ENCODE assay signal across 7 mouse cellular contexts in the genomic region with DNA sequence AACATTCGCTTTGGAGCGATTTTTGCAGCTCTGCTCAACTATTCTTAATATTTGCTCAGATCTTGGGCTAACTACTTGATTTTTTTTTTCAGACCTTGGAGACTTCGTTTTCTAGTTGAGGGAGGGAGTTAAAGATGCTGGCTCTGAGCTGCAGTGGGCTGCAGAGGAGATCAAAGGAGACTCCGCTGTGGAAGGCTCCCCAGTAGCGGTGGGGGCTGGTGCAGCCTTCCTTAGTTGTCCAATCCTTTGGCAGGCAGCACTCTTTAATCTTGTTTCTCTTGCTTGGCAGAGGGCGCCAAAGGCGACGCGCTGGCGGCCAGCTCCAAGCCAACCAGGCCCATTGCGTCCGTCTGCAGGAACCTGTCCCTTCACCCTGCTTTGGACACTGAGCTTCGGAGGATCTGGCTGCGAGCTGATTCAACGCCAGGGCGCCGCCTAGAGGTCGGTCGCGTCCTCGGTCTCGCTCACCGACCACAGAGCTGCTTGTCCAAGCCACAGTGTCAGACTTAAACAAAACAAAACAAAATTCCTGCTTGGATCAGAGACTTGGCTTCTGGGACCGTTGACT. TPM values are rescaled to one million over a fixed set of nuclear protein-coding genes. Genes with fewer than 3 reads are reported as not detected.
DNase-seq lines count a peak whose midpoint lies in the region; ATAC-seq and TF ChIP-seq lines count a peak whose summit lies in the region.

No protein-coding gene starts in this region.

- peaks cover 100% of the 10 kb centered on the region for H3K27me3 ChIP-seq in embryonic facial prominence, embryonic 10.5 days (replicated peaks; ENCODE audit: low read depth, poor library complexity, severe bottlenecking)
- H3K27me3 ChIP-seq in neural tube, embryonic 12.5 days (replicated peaks) = peaks cover 49% of the 10 kb centered on the region

- intact Hi-C loops in left cerebral cortex, adult 2 months (cut with DNase I) = loop anchor here (5.0 kb wide), 2 partner anchors 66 to 249 kb away; no protein-coding TSS in a partner anchor

- no peak overlapping the region for H3K4me3 ChIP-seq in left cerebral cortex, adult 2 months
- no peak overlapping the region for H3K4me3 ChIP-seq in embryonic facial prominence, embryonic 10.5 days
- 0 out of 2 replicates have a peak overlapping the region, but pooled peaks have one; percentile 0 for H3K4me3 ChIP-seq in neural tube, embryonic 12.5 days

- no peaks in the 10 kb centered on the region for H3K36me3 ChIP-seq in embryonic facial prominence, embryonic 10.5 days (replicated peaks)
- H3K36me3 ChIP-seq in neural tube, embryonic 12.5 days = no peaks in the 10 kb centered on the region

- 1% methylated on average over 24 of the region's 24 CpGs for WGBS in embryonic facial prominence, embryonic 10.5 days
- 3% methylated on average over 24 of the region's 24 CpGs for WGBS in large intestine, adult 2 months
- 3% methylated on average over 24 of the region's 24 CpGs for WGBS in neural tube, embryonic 12.5 days

- DNase-seq in left cerebral cortex, adult 2 months (ENCODE audit: extremely low spot score in 1 of 2, low spot score in 2 of 2) = no peak
- no peak for DNase-seq in left cerebral cortex, adult 9 months (ENCODE audit: low spot score in 2 of 2)
- DNase-seq in T-cell, adult 2 months (ENCODE audit: low spot score) = peak; percentile 49
- peak; percentile 85 for DNase-seq in embryonic facial prominence, embryonic 10.5 days (ENCODE audit: low spot score)
- DNase-seq in large intestine, adult 2 months (ENCODE audit: low read depth, low spot score) = peak; percentile 67

- H3K9me3 ChIP-seq in embryonic facial prominence, embryonic 10.5 days = no peaks in the 10 kb centered on the region
- no peaks in the 10 kb centered on the region for H3K9me3 ChIP-seq in neural tube, embryonic 12.5 days

- TF ChIP-seq CTCF in left cerebral cortex, adult 2 months (IDR thresholded peaks at IDR 0.05) = peak; percentile 42

- peaks cover 4% of the 10 kb centered on the region; the same call in 1 of the 2 replicates for H3K4me1 ChIP-seq in embryonic facial prominence, embryonic 10.5 days
- peaks cover 93% of the 10 kb centered on the region for H3K4me1 ChIP-seq in neural tube, embryonic 12.5 days

- H3K4me2 ChIP-seq in neural tube, embryonic 12.5 days (replicated peaks) = peak overlapping the region; percentile 51

- H3K9ac ChIP-seq in neural tube, embryonic 12.5 days = 0 out of 2 replicates have a peak overlapping the region, but pooled peaks have one; percentile 26

- no peak for ATAC-seq in neural tube, embryonic 12.5 days (ENCODE audit: low FRiP score, low read depth)
- ATAC-seq in frontal cortex, adult (ENCODE audit: low TSS enrichment) = no peak

- no peak overlapping the region for H3K27ac ChIP-seq in left cerebral cortex, adult 2 months
- H3K27ac ChIP-seq in embryonic facial prominence, embryonic 10.5 days (replicated peaks) = no peak overlapping the region
- H3K27ac ChIP-seq in neural tube, embryonic 12.5 days = no peak overlapping the region

RNA-seq across cellular contexts. Expression of gene Hoxb9, which starts 9.8 kb away (rescaled TPM):
- not detected for total RNA-seq in left cerebral cortex, adult 2 months (2021)
- not detected in 2 replicates for polyA plus RNA-seq in embryonic facial prominence, embryonic 10.5 days (2016; fragmentation: Nextera tagmentation; extraction: Ambion mirVana)
- polyA plus RNA-seq in large intestine, adult 2 months (2012; rRNA removed) = 0.25 and 16.0 TPM in 2 replicates
- 76.1 and 90.5 TPM in 2 replicates for polyA plus RNA-seq in neural tube, embryonic 12.5 days (2016; fragmentation: Nextera tagmentation; extraction: Ambion mirVana)

RNA-seq across cellular contexts. Expression of gene Hoxb8, which starts 20.3 kb away (rescaled TPM):
- total RNA-seq in left cerebral cortex, adult 2 months (2021) = not detected
- not detected in 2 replicates for polyA plus RNA-seq in embryonic facial prominence, embryonic 10.5 days (2016; fragmentation: Nextera tagmentation; extraction: Ambion mirVana)
- polyA plus RNA-seq in large intestine, adult 2 months (2012; rRNA removed) = 2.6 and 11.7 TPM in 2 replicates
- 35.7 and 53.3 TPM in 2 replicates for polyA plus RNA-seq in neural tube, embryonic 12.5 days (2016; fragmentation: Nextera tagmentation; extraction: Ambion mirVana)

RNA-seq across cellular contexts. Expression of gene Hoxb7, which starts 25.0 kb away (rescaled TPM):
- not detected for total RNA-seq in left cerebral cortex, adult 2 months (2021)
- not detected in 2 replicates for polyA plus RNA-seq in embryonic facial prominence, embryonic 10.5 days (2016; fragmentation: Nextera tagmentation; extraction: Ambion mirVana)
- 1.4 and 6.5 TPM in 2 replicates for polyA plus RNA-seq in large intestine, adult 2 months (2012; rRNA removed)
- 97.1 and 101 TPM in 2 replicates for polyA plus RNA-seq in neural tube, embryonic 12.5 days (2016; fragmentation: Nextera tagmentation; extraction: Ambion mirVana)

RNA-seq across cellular contexts. Expression of gene Hoxb6, which starts 30.9 kb away (rescaled TPM):
- not detected for total RNA-seq in left cerebral cortex, adult 2 months (2021)
- 0.15 TPM in 1 of 2 replicates, not detected in the other for polyA plus RNA-seq in embryonic facial prominence, embryonic 10.5 days (2016; fragmentation: Nextera tagmentation; extraction: Ambion mirVana)
- polyA plus RNA-seq in large intestine, adult 2 months (2012; rRNA removed) = 4.7 and 23.1 TPM in 2 replicates
- polyA plus RNA-seq in neural tube, embryonic 12.5 days (2016; fragmentation: Nextera tagmentation; extraction: Ambion mirVana) = 145 and 151 TPM in 2 replicates

RNA-seq across cellular contexts. Expression of gene Hoxb5, which starts 41.7 kb away (rescaled TPM):
- not detected for total RNA-seq in left cerebral cortex, adult 2 months (2021)
- polyA plus RNA-seq in embryonic facial prominence, embryonic 10.5 days (2016; fragmentation: Nextera tagmentation; extraction: Ambion mirVana) = 0.07 and 0.28 TPM in 2 replicates
- 2.6 and 5.1 TPM in 2 replicates for polyA plus RNA-seq in large intestine, adult 2 months (2012; rRNA removed)
- polyA plus RNA-seq in neural tube, embryonic 12.5 days (2016; fragmentation: Nextera tagmentation; extraction: Ambion mirVana) = 79.2 and 94.7 TPM in 2 replicates

Comparison
In these comparisons a context has a peak if more than half of its experiments do, and no peak if none do; other contexts are left out.
1. DNase-seq: peak in T-cell, adult 2 months (single experiment), embryonic facial prominence, embryonic 10.5 days (single experiment) and large intestine, adult 2 months (single experiment); none in left cerebral cortex, adult 2 months (0 of 2) and left cerebral cortex, adult 9 months (0 of 2).
2. RNA of gene Hoxb7, which starts 25.0 kb away (polyA plus RNA-seq): 97.1 to 101 TPM in neural tube, embryonic 12.5 days; 1.4 to 6.5 TPM in large intestine, adult 2 months and not detected in embryonic facial prominence, embryonic 10.5 days; every median in the first group is over 10 times any median in the second.